Mouse (Mus musculus) limb, embryonic 13.5 days (tissue): ENCODE results near the gene Fam81a. TPM values are rescaled to one million over a fixed set of nuclear protein-coding genes. Genes with fewer than 3 reads are reported as not detected.
A peak's percentile ranks its signal among the peaks of the same experiment; 100 is the strongest.

ENCODE experiments used
- ATAC-seq: fragments of 200-750 bp; cut with Nextera tagmentation; 2 replicates; pipeline ENCODE4 v1.8.0; 2017; ENCODE audit warnings: low read depth, moderate number of reproducible peaks, moderate TSS enrichment; ENCODE audit not compliant: low FRiP score
- H3K27ac ChIP-seq: fragments of 300-500 bp; sonication (generic); 2 replicates; pipeline ENCODE4 v1.5.1; 2015; ENCODE audit warnings: inconsistent platforms, mild to moderate bottlenecking, moderate library complexity
- H3K27me3 ChIP-seq: fragments of 300-500 bp; sonication (generic); 2 replicates; pipeline ENCODE4 v1.6.1; 2015; ENCODE audit warnings: mild to moderate bottlenecking, inconsistent platforms
- H3K36me3 ChIP-seq: fragments of 300-500 bp; sonication (generic); 2 replicates; pipeline ENCODE4 v1.6.1; 2015; ENCODE audit warnings: inconsistent platforms, mild to moderate bottlenecking, moderate library complexity
- H3K4me1 ChIP-seq: fragments of 300-500 bp; sonication (generic); 2 replicates; pipeline ENCODE4 v1.6.1; 2015; ENCODE audit warnings: inconsistent platforms
- H3K4me2 ChIP-seq: fragments of 300-500 bp; sonication (generic); replicated peaks from 2 replicates; pipeline ENCODE4 v1.6.1; 2015; ENCODE audit warnings: inconsistent platforms, mild to moderate bottlenecking, moderate library complexity
- H3K4me3 ChIP-seq: fragments of 300-500 bp; sonication (generic); 2 replicates; pipeline ENCODE4 v1.5.1; 2015; ENCODE audit warnings: moderate library complexity, mild to moderate bottlenecking, inconsistent platforms
- H3K9ac ChIP-seq: fragments of 300-500 bp; sonication (generic); 2 replicates; pipeline ENCODE4 v1.6.1; 2015; ENCODE audit warnings: mild to moderate bottlenecking, inconsistent platforms
- H3K9me3 ChIP-seq: fragments of 300-500 bp; sonication (generic); 2 replicates; pipeline ENCODE4 v1.6.1; 2016; ENCODE audit warnings: inconsistent platforms
- WGBS: fragments of 180-500 bp; shearing (Covaris S2); methylation state at CpG from one replicate; pipeline ENCODE4 v1.1.7; 2015; 5-methylcytosine and 5-hydroxymethylcytosine counted together
- polyA plus RNA-seq: library from polyadenylated mRNA; unstranded; fragments of >200 nt; fragmentation: Nextera tagmentation; extraction: Ambion mirVana; gene quantifications from 2 replicates; pipeline ENCODE4 v1.2.1, GENCODE M21; 2015

The Fam81a gene
- polyA plus RNA-seq: 5.1 and 5.8 TPM in 2 replicates

DNA sequence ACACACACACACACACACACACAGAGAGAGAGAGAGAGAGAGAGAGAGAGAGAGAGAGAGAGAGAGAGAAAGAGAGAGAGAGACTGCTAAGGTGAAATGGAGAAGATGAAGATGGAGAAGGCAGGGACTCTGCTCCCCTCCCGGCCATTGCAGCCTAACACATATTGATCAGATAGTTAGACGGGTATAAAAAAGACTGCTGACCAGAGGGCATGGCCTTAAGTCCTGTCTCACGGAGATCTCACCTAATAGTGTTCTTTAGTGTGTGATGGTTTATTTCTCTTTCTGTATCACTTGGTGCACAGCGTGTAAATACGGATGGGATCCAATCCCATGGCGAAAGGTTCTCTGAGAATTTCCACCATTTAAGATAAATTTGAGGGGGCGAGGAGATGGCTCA is at the start of gene Fam81a:
Fam81a (minus strand) TSS at position 101 of the 400 bp plus-strand sequence.
- Histone ChIP-seq H3K36me3 (no peaks in the 10 kb centered on the region), H3K27ac (no peak within 1 kb of the TSS), H3K4me1 (peaks cover 24% of the 10 kb centered on the region), H3K9ac (peak within 1 kb of the TSS; percentile 69), H3K4me2 (peak within 1 kb of the TSS; percentile 98), H3K4me3 (peak within 1 kb of the TSS; percentile 67), H3K27me3 (peaks cover 26% of the 10 kb centered on the region), H3K9me3 (no peaks in the 10 kb centered on the region)
- 68% methylated on average over 7 of the region's 7 CpGs for WGBS
- no peak for ATAC-seq

GRCm38 (mm10) chr9:70182639-70183038 is 40.3 kb upstream of the Fam81a start:
- 44% methylated on average over 7 of the region's 7 CpGs for WGBS
- no peak overlapping the region for H3K9ac ChIP-seq
- H3K4me1 ChIP-seq: peaks cover 13% of the 10 kb centered on the region
- no peak overlapping the region for H3K27ac ChIP-seq
- no peak for ATAC-seq
- H3K36me3 ChIP-seq: no peaks in the 10 kb centered on the region
- no peaks in the 10 kb centered on the region for H3K9me3 ChIP-seq
- H3K27me3 ChIP-seq: no peaks in the 10 kb centered on the region
- no peak overlapping the region for H3K4me2 ChIP-seq
- no peak overlapping the region for H3K4me3 ChIP-seq

DNA sequence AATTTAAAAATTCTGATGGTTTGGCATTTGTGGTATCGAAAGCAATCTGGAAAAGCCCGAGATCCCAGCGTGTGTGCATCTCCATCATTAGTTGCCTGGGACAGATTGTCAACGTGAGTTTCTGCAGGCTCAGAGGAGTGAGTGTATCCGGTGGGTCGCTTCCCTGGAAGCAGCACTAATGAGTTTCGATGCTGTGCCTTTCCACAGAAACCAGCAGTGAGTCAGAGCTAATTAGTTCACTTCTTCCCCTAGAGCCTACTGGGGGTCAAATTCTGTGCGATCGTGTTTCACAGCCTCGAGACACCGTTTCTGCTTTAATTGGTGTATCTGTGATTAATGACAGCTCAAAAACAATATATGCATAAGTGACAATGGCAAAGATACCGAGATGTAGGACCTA is 39.4 kb upstream of the Fam81a start:
- no peak for ATAC-seq
- 28% methylated on average over 12 of the region's 12 CpGs for WGBS

DNA sequence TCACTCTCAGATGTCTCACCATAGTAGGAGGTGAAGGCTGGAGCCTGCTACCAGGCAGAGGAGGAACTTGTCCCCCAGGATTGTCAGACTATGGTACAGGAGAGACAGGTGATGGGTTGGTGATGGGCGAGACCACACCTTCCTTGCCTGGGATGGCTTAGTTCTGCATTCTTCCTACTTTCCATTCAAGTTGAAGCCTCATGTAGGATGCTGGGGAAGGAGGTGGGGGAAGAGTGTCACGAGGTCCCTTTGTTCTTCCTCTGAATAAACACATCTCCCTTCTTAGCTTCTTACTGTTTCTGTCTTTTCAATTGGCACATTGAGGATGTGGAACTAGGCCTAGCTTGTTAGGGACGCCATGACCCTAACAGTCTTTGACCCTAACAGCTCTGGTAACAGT is 33.9 kb upstream of the Fam81a start:
- H3K4me2 ChIP-seq: no peak overlapping the region
- H3K27me3 ChIP-seq: no peaks in the 10 kb centered on the region
- no peaks in the 10 kb centered on the region for H3K9me3 ChIP-seq
- no peaks in the 10 kb centered on the region for H3K36me3 ChIP-seq
- ATAC-seq: no peak
- H3K4me1 ChIP-seq: peaks cover 10% of the 10 kb centered on the region
- H3K4me3 ChIP-seq: no peak overlapping the region
- WGBS: 90% methylated on average over 3 of the region's 3 CpGs
- H3K27ac ChIP-seq: no peak overlapping the region
- H3K9ac ChIP-seq: no peak overlapping the region

More for the DNA sequence above, 39.4 kb upstream of the Fam81a start:
- Histone ChIP-seq H3K36me3 (no peaks in the 10 kb centered on the region), H3K4me2 (no peak overlapping the region), H3K4me1 (peaks cover 13% of the 10 kb centered on the region), H3K9me3 (no peaks in the 10 kb centered on the region), H3K27me3 (no peaks in the 10 kb centered on the region), H3K9ac (no peak overlapping the region), H3K27ac (no peak overlapping the region), H3K4me3 (no peak overlapping the region)

- Histone ChIP-seq H3K36me3 (no peaks in the 10 kb centered on the region), H3K4me2 (no peak overlapping the region), H3K27ac (no peak overlapping the region), H3K4me3 (no peak overlapping the region), H3K4me1 (peaks cover 8% of the 10 kb centered on the region; the same call in 1 of the 2 replicates), H3K9ac (no peak overlapping the region), H3K9me3 (no peaks in the 10 kb centered on the region), H3K27me3 (no peaks in the 10 kb centered on the region)
- 33% methylated on average over 6 of the region's 6 CpGs for WGBS
- ATAC-seq: no peak
Observed at GRCm38 (mm10) chr9:70174896-70175295, 32.5 kb upstream of the Fam81a start.

GRCm38 (mm10) chr9:70174291-70174848 is 32.0 kb upstream of the Fam81a start:
- H3K27ac ChIP-seq: no peak overlapping the region
- 68% methylated on average over 4 of the region's 4 CpGs for WGBS
- H3K27me3 ChIP-seq: no peaks in the 10 kb centered on the region

GRCm38 (mm10) chr9:70168973-70169372 is 26.6 kb upstream of the Fam81a start:
- no peak overlapping the region for H3K4me3 ChIP-seq
- no peaks in the 10 kb centered on the region for H3K9me3 ChIP-seq
- H3K4me2 ChIP-seq: no peak overlapping the region
- no peak overlapping the region for H3K27ac ChIP-seq
- no peaks in the 10 kb centered on the region for H3K27me3 ChIP-seq
- no peak for ATAC-seq
- no peaks in the 10 kb centered on the region for H3K36me3 ChIP-seq
- H3K4me1 ChIP-seq: no peaks in the 10 kb centered on the region
- WGBS: 85% methylated on average over 7 of the region's 7 CpGs
- H3K9ac ChIP-seq: no peak overlapping the region

More at GRCm38 (mm10) chr9:70174291-70174848, 32.0 kb upstream of the Fam81a start:
- H3K9ac ChIP-seq: no peak overlapping the region
- H3K9me3 ChIP-seq: no peaks in the 10 kb centered on the region
- H3K4me2 ChIP-seq: no peak overlapping the region
- no peak overlapping the region for H3K4me3 ChIP-seq
- ATAC-seq: no peak
- H3K36me3 ChIP-seq: no peaks in the 10 kb centered on the region
- peaks cover 8% of the 10 kb centered on the region; the same call in 1 of the 2 replicates for H3K4me1 ChIP-seq

DNA sequence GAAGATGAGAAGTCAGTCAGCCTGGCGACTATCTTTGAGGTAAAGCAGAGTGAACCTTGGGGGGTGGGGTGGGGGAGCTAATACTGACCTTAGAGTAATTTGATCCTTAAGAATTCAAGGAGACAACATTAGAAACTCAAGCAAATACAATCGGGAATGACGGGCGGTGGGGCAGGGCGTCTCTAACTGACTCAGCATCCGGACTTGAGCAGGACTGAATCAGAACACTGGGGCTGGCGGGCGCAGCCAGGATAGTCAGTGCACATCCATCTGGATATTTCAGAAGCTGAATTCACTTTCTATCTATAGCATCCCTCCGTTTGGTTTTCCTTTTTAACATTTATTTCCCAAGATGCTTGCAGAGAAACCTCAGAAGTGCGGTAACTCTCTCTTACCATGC is 17.7 kb upstream of the Fam81a start:
- Histone ChIP-seq H3K27me3 (no peaks in the 10 kb centered on the region), H3K36me3 (no peaks in the 10 kb centered on the region), H3K4me2 (no peak overlapping the region), H3K9me3 (no peaks in the 10 kb centered on the region), H3K4me1 (no peaks in the 10 kb centered on the region), H3K4me3 (no peak overlapping the region), H3K9ac (no peak overlapping the region), H3K27ac (no peak overlapping the region)
- no peak for ATAC-seq
- WGBS: 82% methylated on average over 10 of the region's 10 CpGs

- no peaks in the 10 kb centered on the region for H3K9me3 ChIP-seq
- no peaks in the 10 kb centered on the region for H3K4me1 ChIP-seq
- H3K4me2 ChIP-seq: no peak overlapping the region
- H3K36me3 ChIP-seq: no peaks in the 10 kb centered on the region
- no peak overlapping the region for H3K4me3 ChIP-seq
- H3K27ac ChIP-seq: no peak overlapping the region
- no peak for ATAC-seq
- H3K27me3 ChIP-seq: peaks cover 5% of the 10 kb centered on the region
- no peak overlapping the region for H3K9ac ChIP-seq
- WGBS: 62% methylated on average over 3 of the region's 3 CpGs
Observed at GRCm38 (mm10) chr9:70147618-70148017, 5.3 kb upstream of the Fam81a start.

GRCm38 (mm10) chr9:70145426-70145825 is 3.1 kb upstream of the Fam81a start:
- ATAC-seq: no peak
- no peak overlapping the region for H3K9ac ChIP-seq
- H3K4me3 ChIP-seq: no peak overlapping the region
- H3K4me2 ChIP-seq: no peak overlapping the region
- peaks cover 15% of the 10 kb centered on the region for H3K27me3 ChIP-seq
- H3K9me3 ChIP-seq: no peaks in the 10 kb centered on the region
- peaks cover 13% of the 10 kb centered on the region; the same call in 1 of the 2 replicates for H3K4me1 ChIP-seq
- H3K27ac ChIP-seq: no peak overlapping the region
- H3K36me3 ChIP-seq: no peaks in the 10 kb centered on the region
- WGBS: 77% methylated on average over 4 of the region's 4 CpGs

DNA sequence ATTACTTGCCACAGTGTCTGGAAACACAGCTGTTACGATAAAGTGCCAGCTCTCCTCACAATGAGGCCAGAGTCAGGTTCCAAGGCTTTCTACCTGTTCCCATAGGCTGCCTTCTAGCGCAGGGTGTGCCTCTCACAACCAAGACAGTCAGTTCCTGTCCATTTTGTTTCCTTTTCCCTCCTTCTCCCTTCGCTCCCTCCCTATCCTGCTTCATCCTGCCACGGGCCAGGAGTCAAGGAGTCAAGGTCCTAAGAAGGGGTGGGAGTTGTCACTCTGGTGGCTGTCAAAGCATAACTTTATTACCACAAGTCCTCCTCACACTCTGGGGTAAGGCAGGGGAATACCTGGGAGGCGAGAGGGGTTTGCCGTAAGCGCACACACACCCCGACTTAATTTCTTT is 966 bp upstream of the Fam81a start:
- Histone ChIP-seq H3K4me2 (no peak overlapping the region), H3K4me1 (peaks cover 24% of the 10 kb centered on the region), H3K9me3 (no peaks in the 10 kb centered on the region), H3K27me3 (peaks cover 18% of the 10 kb centered on the region), H3K27ac (no peak overlapping the region), H3K4me3 (no peak overlapping the region), H3K9ac (no peak overlapping the region), H3K36me3 (no peaks in the 10 kb centered on the region)
- WGBS: 72% methylated on average over 8 of the region's 8 CpGs
- ATAC-seq: no peak

DNA sequence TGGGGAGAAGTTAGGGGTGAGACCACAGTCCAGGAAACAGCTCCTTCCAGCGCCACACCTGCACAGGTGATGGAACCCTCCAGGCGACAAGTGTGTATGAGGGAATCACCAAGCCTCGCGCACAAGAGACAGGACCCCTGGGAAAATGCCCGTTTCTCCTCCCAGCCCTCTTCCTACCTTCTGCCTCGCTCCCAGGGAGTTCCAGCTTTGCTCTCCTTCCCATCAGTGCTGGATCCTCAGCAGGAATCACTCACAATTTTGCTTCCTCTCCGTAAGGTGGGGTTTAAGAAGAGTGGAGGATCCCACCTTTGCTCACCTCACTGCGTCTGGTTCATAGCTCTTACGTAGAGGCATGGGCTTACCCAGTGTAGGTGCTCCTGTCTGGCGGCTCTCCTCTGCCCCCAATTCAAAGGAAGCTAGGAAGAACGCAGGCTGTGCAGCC is 454 bp downstream of the Fam81a start:
- Histone ChIP-seq H3K4me1 (peaks cover 24% of the 10 kb centered on the region), H3K9ac (peak overlapping the region; percentile 69), H3K4me3 (peak overlapping the region; percentile 67), H3K4me2 (peak overlapping the region; percentile 98), H3K9me3 (no peaks in the 10 kb centered on the region), H3K27me3 (peaks cover 26% of the 10 kb centered on the region), H3K27ac (no peak overlapping the region), H3K36me3 (no peaks in the 10 kb centered on the region)
- ATAC-seq: no peak
- 4% methylated on average over 11 of the region's 11 CpGs for WGBS
